Mouse (Mus musculus): ENCODE data around the gene Nfe2.

DNA sequence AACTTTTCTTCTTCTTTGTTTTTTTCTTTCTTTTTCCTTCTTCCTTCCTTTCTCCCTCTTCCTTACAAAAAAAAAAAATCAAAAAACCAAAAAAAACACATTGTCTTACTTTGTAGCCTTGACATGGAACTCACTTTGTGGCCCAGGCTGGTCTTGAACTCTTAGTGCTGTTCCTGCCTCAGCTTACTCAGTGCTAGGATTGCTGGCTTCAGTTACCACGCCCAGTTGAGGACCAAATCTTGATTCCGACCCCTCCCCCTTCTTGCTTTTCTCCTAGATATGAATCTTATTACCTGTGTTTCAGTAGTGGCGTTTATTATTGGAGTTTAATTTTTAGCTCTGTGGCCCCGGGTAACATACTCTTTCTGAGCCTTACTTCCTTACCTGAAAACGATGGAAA lies 959 bp upstream of the Nfe2 start:
- TF ChIP-seq CTCF (IDR thresholded peaks at IDR 0.05; ENCODE audit: low read depth) (no peak), EP300 (optimal IDR thresholded peaks at IDR 0.05) (no peak)
